Mouse (Mus musculus) kidney, adult 2 months (tissue): ENCODE data around the gene Atp2c2.

ENCODE experiments used
- CTCF ChIP-seq: fragments of 200-500 bp; conservative IDR thresholded peaks from 2 replicates; pipeline ENCODE4 v1.5.1; 2011; ENCODE audit warnings: low read depth, mild to moderate bottlenecking, control low read depth, low read length, moderate library complexity, mixed read lengths; ENCODE audit not compliant: insufficient read depth, insufficient read length
- POLR2A ChIP-seq: fragments of 200-500 bp; IDR thresholded peaks from one replicate; pipeline ENCODE4 v1.6.1; 2011; ENCODE audit warnings: low read depth, low read length, control low read depth

- TF ChIP-seq CTCF, result no peak
- TF ChIP-seq POLR2A, result no peak
Measured at GRCm38 (mm10) chr8:119738129-119738907, 38.5 kb downstream of the Atp2c2 start.
